Comparison of ENCODE assay signal across 13 mouse cellular contexts in the genomic region with DNA sequence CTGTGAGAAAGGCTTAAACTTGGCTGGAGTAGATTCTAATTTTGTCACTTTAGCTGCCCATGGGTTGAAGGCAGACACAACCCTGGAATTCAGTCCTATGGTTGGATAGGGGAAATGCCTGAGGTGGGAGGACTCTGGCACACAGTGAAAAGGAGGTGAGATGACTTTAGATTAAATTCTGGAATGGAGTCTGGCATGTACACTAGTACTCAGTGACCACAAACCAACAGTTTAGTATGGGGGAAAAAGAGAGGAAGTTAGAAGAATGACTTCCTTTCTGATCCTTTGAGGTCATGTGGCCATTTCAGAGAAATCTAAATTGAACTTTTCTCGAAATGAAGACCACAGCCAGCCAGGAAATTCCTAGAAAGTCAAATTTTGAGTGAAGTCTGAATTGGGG.
"Had no signal": no experiment of that assay in that cellular context is flagged by ENCODE, and none has a peak within 500 bp of the region (broad histone marks: within the 10 kb centered on the region; RNA-seq: fewer than 3 reads in every experiment).

No protein-coding gene starts in this region.

- H3K9me3 ChIP-seq: kidney, embryonic 15.5 days; limb, embryonic 15.5 days; liver, embryonic 13.5 days; midbrain, embryonic 12.5 days; neural tube, embryonic 13.5 days had no signal

- H3K4me2 ChIP-seq: kidney, embryonic 15.5 days; limb, embryonic 15.5 days; liver, embryonic 13.5 days; midbrain, embryonic 12.5 days; neural tube, embryonic 13.5 days had no signal

- ATAC-seq: midbrain, embryonic 16.5 days had no signal

- H3K36me3 ChIP-seq: kidney, embryonic 15.5 days; limb, embryonic 15.5 days; liver, embryonic 13.5 days; midbrain, embryonic 12.5 days; neural tube, embryonic 13.5 days had no signal

- H3K4me1 ChIP-seq: kidney, embryonic 15.5 days; limb, embryonic 15.5 days; liver, embryonic 13.5 days; midbrain, embryonic 12.5 days; neural tube, embryonic 13.5 days had no signal

- H3K4me3 ChIP-seq: kidney, embryonic 15.5 days; limb, embryonic 15.5 days; liver, embryonic 13.5 days; midbrain, embryonic 12.5 days; neural tube, embryonic 13.5 days had no signal

- H3K27ac ChIP-seq: kidney, embryonic 15.5 days; limb, embryonic 15.5 days; liver, embryonic 13.5 days; midbrain, embryonic 12.5 days; neural tube, embryonic 13.5 days; stomach, postnatal 0 days had no signal

- H3K9ac ChIP-seq: kidney, embryonic 15.5 days; limb, embryonic 15.5 days; liver, embryonic 13.5 days; midbrain, embryonic 12.5 days; neural tube, embryonic 13.5 days had no signal

- DNase-seq: kidney, adult 2 months; kidney, postnatal 14 days; layer of hippocampus, postnatal 36 days; liver, embryonic 13.5 days; lung, adult 18-20 months; right cerebral cortex, postnatal 14 days; thymus, postnatal 4 days had no signal

- H3K27me3 ChIP-seq: kidney, embryonic 15.5 days; limb, embryonic 15.5 days; liver, embryonic 13.5 days; midbrain, embryonic 12.5 days; neural tube, embryonic 13.5 days had no signal
